Mouse (Mus musculus): ENCODE measurements around the gene Tenm2. TPM values are rescaled to one million over a fixed set of nuclear protein-coding genes. Genes with fewer than 3 reads are reported as not detected.

Tenm2 gene
- polyA plus RNA-seq, 1 experiment from 2014 or later, result 6.7 TPM

- DNase-seq (ENCODE audit: low spot score, missing footprints) (peak; percentile 49), ATAC-seq (ENCODE audit: low FRiP score) (no peak)
- Histone ChIP-seq H3K27me3 (ENCODE audit: control insufficient read depth, insufficient read depth, low read length) (no peaks in the 10 kb centered on the region), H3K27ac (ENCODE audit: low read depth, low read length) (no peak overlapping the region), H3K4me2 (no peak overlapping the region), H3K9ac (ENCODE audit: low read length) (no peak overlapping the region), H3K9me3 (ENCODE audit: control insufficient read depth, low read length) (no peaks in the 10 kb centered on the region), H3K4me3 (ENCODE audit: low read depth, low read length) (no peak overlapping the region), H3K36me3 (ENCODE audit: control insufficient read depth, insufficient read depth, low read length) (no peaks in the 10 kb centered on the region), H3K4me1 (ENCODE audit: control insufficient read depth, insufficient read depth, low read length) (no peaks in the 10 kb centered on the region)
- WGBS, result 80% methylated on average over 5 of the region's 5 CpGs
Measured at GRCm38 (mm10) chr11:36958102-36958501, 277.7 kb downstream of the Tenm2 start.

- Histone ChIP-seq H3K4me3 (ENCODE audit: low read depth, low read length) (no peak overlapping the region), H3K4me1 (ENCODE audit: control insufficient read depth, insufficient read depth, low read length) (peaks cover 3% of the 10 kb centered on the region; the same call in 1 of the 2 replicates), H3K27me3 (ENCODE audit: control insufficient read depth, insufficient read depth, low read length) (no peaks in the 10 kb centered on the region), H3K36me3 (ENCODE audit: control insufficient read depth, insufficient read depth, low read length) (no peaks in the 10 kb centered on the region), H3K4me2 (no peak overlapping the region), H3K9me3 (ENCODE audit: control insufficient read depth, low read length) (no peaks in the 10 kb centered on the region), H3K27ac (ENCODE audit: low read depth, low read length) (no peak overlapping the region), H3K9ac (ENCODE audit: low read length) (no peak overlapping the region)
- no peak for ATAC-seq (ENCODE audit: low FRiP score)
- 90% methylated on average over 6 of the region's 6 CpGs for WGBS
- DNase-seq (ENCODE audit: low spot score, missing footprints), result no peak
Measured at GRCm38 (mm10) chr11:36941429-36941828, 294.3 kb downstream of the Tenm2 start.

GRCm38 (mm10) chr11:36940557-36941110 lies 295.1 kb downstream of the Tenm2 start:
- H3K4me2 ChIP-seq, result no peak overlapping the region

GRCm38 (mm10) chr11:36929817-36930216 lies 305.9 kb downstream of the Tenm2 start:
- Histone ChIP-seq H3K9ac (ENCODE audit: low read length) (no peak overlapping the region), H3K9me3 (ENCODE audit: control insufficient read depth, low read length) (no peaks in the 10 kb centered on the region), H3K27me3 (ENCODE audit: control insufficient read depth, insufficient read depth, low read length) (no peaks in the 10 kb centered on the region), H3K4me2 (no peak overlapping the region), H3K36me3 (ENCODE audit: control insufficient read depth, insufficient read depth, low read length) (no peaks in the 10 kb centered on the region), H3K27ac (ENCODE audit: low read depth, low read length) (no peak overlapping the region), H3K4me3 (ENCODE audit: low read depth, low read length) (no peak overlapping the region), H3K4me1 (ENCODE audit: control insufficient read depth, insufficient read depth, low read length) (no peaks in the 10 kb centered on the region)
- 75% methylated on average over 5 of the region's 5 CpGs for WGBS
- no peak for ATAC-seq (ENCODE audit: low FRiP score)
- DNase-seq (ENCODE audit: low spot score, missing footprints), result no peak

More at GRCm38 (mm10) chr11:36940557-36941110, 295.1 kb downstream of the Tenm2 start:
- Histone ChIP-seq H3K27ac (ENCODE audit: low read depth, low read length) (no peak overlapping the region), H3K4me1 (ENCODE audit: control insufficient read depth, insufficient read depth, low read length) (peaks cover 3% of the 10 kb centered on the region; the same call in 1 of the 2 replicates), H3K36me3 (ENCODE audit: control insufficient read depth, insufficient read depth, low read length) (no peaks in the 10 kb centered on the region), H3K27me3 (ENCODE audit: control insufficient read depth, insufficient read depth, low read length) (no peaks in the 10 kb centered on the region), H3K9me3 (ENCODE audit: control insufficient read depth, low read length) (no peaks in the 10 kb centered on the region), H3K4me3 (ENCODE audit: low read depth, low read length) (no peak overlapping the region), H3K9ac (ENCODE audit: low read length) (no peak overlapping the region)
- DNase-seq (ENCODE audit: low spot score, missing footprints) (no peak), ATAC-seq (ENCODE audit: low FRiP score) (no peak)
- WGBS, result 26% methylated on average over 7 of the region's 7 CpGs

GRCm38 (mm10) chr11:36926705-36927406 lies 308.9 kb downstream of the Tenm2 start:
- no peaks in the 10 kb centered on the region for H3K9me3 ChIP-seq (ENCODE audit: control insufficient read depth, low read length)
- H3K4me1 ChIP-seq (ENCODE audit: control insufficient read depth, insufficient read depth, low read length), result no peaks in the 10 kb centered on the region
- DNase-seq (ENCODE audit: low spot score, missing footprints) (no peak), ATAC-seq (ENCODE audit: low FRiP score) (no peak)
- no peaks in the 10 kb centered on the region for H3K27me3 ChIP-seq (ENCODE audit: control insufficient read depth, insufficient read depth, low read length)
- no peak overlapping the region for H3K4me2 ChIP-seq
- H3K9ac ChIP-seq (ENCODE audit: low read length), result no peak overlapping the region
- H3K27ac ChIP-seq (ENCODE audit: low read depth, low read length), result no peak overlapping the region
- H3K4me3 ChIP-seq (ENCODE audit: low read depth, low read length), result no peak overlapping the region
- no peaks in the 10 kb centered on the region for H3K36me3 ChIP-seq (ENCODE audit: control insufficient read depth, insufficient read depth, low read length)
- WGBS, result 76% methylated on average over 9 of the region's 9 CpGs

- H3K4me3 ChIP-seq (ENCODE audit: low read depth, low read length), result no peak overlapping the region
- no peak overlapping the region for H3K27ac ChIP-seq (ENCODE audit: low read depth, low read length)
- ATAC-seq (ENCODE audit: low FRiP score) (no peak), DNase-seq (ENCODE audit: low spot score, missing footprints) (peak; percentile 1)
- no peaks in the 10 kb centered on the region for H3K4me1 ChIP-seq (ENCODE audit: control insufficient read depth, insufficient read depth, low read length)
- no peaks in the 10 kb centered on the region for H3K27me3 ChIP-seq (ENCODE audit: control insufficient read depth, insufficient read depth, low read length)
- no peak overlapping the region for H3K4me2 ChIP-seq
- no peaks in the 10 kb centered on the region for H3K36me3 ChIP-seq (ENCODE audit: control insufficient read depth, insufficient read depth, low read length)
- 91% methylated on average over 6 of the region's 6 CpGs for WGBS
- H3K9ac ChIP-seq (ENCODE audit: low read length), result no peak overlapping the region
- H3K9me3 ChIP-seq (ENCODE audit: control insufficient read depth, low read length), result no peaks in the 10 kb centered on the region
Measured at GRCm38 (mm10) chr11:36919301-36919700, 316.5 kb downstream of the Tenm2 start.

GRCm38 (mm10) chr11:36911406-36911805 lies 324.4 kb downstream of the Tenm2 start:
- DNase-seq (ENCODE audit: low spot score, missing footprints) (no peak), ATAC-seq (ENCODE audit: low FRiP score) (no peak)
- whole genome bisulfite sequencing, result 69% methylated on average over 4 of the region's 4 CpGs
- H3K27me3 ChIP-seq (ENCODE audit: control insufficient read depth, insufficient read depth, low read length), result no peaks in the 10 kb centered on the region
- no peak overlapping the region for H3K27ac ChIP-seq (ENCODE audit: low read depth, low read length)
- no peak overlapping the region for H3K9ac ChIP-seq (ENCODE audit: low read length)
- H3K4me1 ChIP-seq (ENCODE audit: control insufficient read depth, insufficient read depth, low read length), result no peaks in the 10 kb centered on the region
- H3K4me2 ChIP-seq, result no peak overlapping the region
- no peaks in the 10 kb centered on the region for H3K36me3 ChIP-seq (ENCODE audit: control insufficient read depth, insufficient read depth, low read length)
- no peak overlapping the region for H3K4me3 ChIP-seq (ENCODE audit: low read depth, low read length)
- H3K9me3 ChIP-seq (ENCODE audit: control insufficient read depth, low read length), result no peaks in the 10 kb centered on the region

GRCm38 (mm10) chr11:36909036-36909435 lies 326.7 kb downstream of the Tenm2 start:
- H3K27ac ChIP-seq (ENCODE audit: low read depth, low read length), result no peak overlapping the region

GRCm38 (mm10) chr11:36902302-36902701 lies 333.5 kb downstream of the Tenm2 start:
- H3K9me3 ChIP-seq (ENCODE audit: control insufficient read depth, low read length), result no peaks in the 10 kb centered on the region; the same call in 1 of the 2 replicates

More at GRCm38 (mm10) chr11:36909036-36909435, 326.7 kb downstream of the Tenm2 start:
- no peaks in the 10 kb centered on the region for H3K9me3 ChIP-seq (ENCODE audit: control insufficient read depth, low read length)
- H3K36me3 ChIP-seq (ENCODE audit: control insufficient read depth, insufficient read depth, low read length), result no peaks in the 10 kb centered on the region
- H3K4me2 ChIP-seq, result no peak overlapping the region
- ATAC-seq (ENCODE audit: low FRiP score) (no peak), DNase-seq (ENCODE audit: low spot score, missing footprints) (no peak)
- 91% methylated on average over 1 of the region's 1 CpGs for WGBS
- H3K4me3 ChIP-seq (ENCODE audit: low read depth, low read length), result no peak overlapping the region
- H3K4me1 ChIP-seq (ENCODE audit: control insufficient read depth, insufficient read depth, low read length), result no peaks in the 10 kb centered on the region
- no peak overlapping the region for H3K9ac ChIP-seq (ENCODE audit: low read length)
- no peaks in the 10 kb centered on the region for H3K27me3 ChIP-seq (ENCODE audit: control insufficient read depth, insufficient read depth, low read length)

More at GRCm38 (mm10) chr11:36902302-36902701, 333.5 kb downstream of the Tenm2 start:
- Histone ChIP-seq H3K4me1 (ENCODE audit: control insufficient read depth, insufficient read depth, low read length) (peaks cover 5% of the 10 kb centered on the region; the same call in 1 of the 2 replicates), H3K4me3 (ENCODE audit: low read depth, low read length) (no peak overlapping the region), H3K36me3 (ENCODE audit: control insufficient read depth, insufficient read depth, low read length) (no peaks in the 10 kb centered on the region), H3K27ac (ENCODE audit: low read depth, low read length) (no peak overlapping the region), H3K9ac (ENCODE audit: low read length) (no peak overlapping the region), H3K27me3 (ENCODE audit: control insufficient read depth, insufficient read depth, low read length) (no peaks in the 10 kb centered on the region), H3K4me2 (no peak overlapping the region)
- ATAC-seq (ENCODE audit: low FRiP score) (no peak), DNase-seq (ENCODE audit: low spot score, missing footprints) (no peak)
- 20% methylated on average over 2 of the region's 2 CpGs for WGBS

Data from midbrain, embryonic 11.5 days (tissue).